Mouse (Mus musculus) macrophage (primary cell): ENCODE measurements around the gene Mta1. TPM values are rescaled to one million over a fixed set of nuclear protein-coding genes. Genes with fewer than 3 reads are reported as not detected.

ENCODE experiments used
- H3K27ac ChIP-seq: fragments of 350-480 bp; formaldehyde crosslinking; 2 replicates; pipeline ENCODE4 v1.9.0; 2021
- H3K36me3 ChIP-seq: fragments of 350-480 bp; formaldehyde crosslinking; 2 replicates; pipeline ENCODE4 v1.9.0; 2021; ENCODE audit errors: inconsistent target
- H3K4me3 ChIP-seq: fragments of 350-480 bp; formaldehyde crosslinking; 2 replicates; pipeline ENCODE4 v1.9.0; 2021; ENCODE audit errors: inconsistent target
- H3K79me2 ChIP-seq: fragments of 350-480 bp; formaldehyde crosslinking; 2 replicates; pipeline ENCODE4 v1.9.0; 2021; ENCODE audit errors: inconsistent target
- WGBS: methylation state at CpG from one replicate; pipeline ENCODE4 v1.1.7; 2026; ENCODE audit warnings: inconsistent platforms; ENCODE audit not compliant: missing documents; 5-methylcytosine and 5-hydroxymethylcytosine counted together
- polyA plus RNA-seq: library from polyadenylated mRNA; stranded (reverse); fragments of 250-400 nt; gene quantifications from 3 replicates; pipeline ENCODE4 v1.2.4, GENCODE M21; 2018; ENCODE audit warnings: inconsistent platforms
- total RNA-seq, 78 experiments: library from RNA; depleted of rRNA; stranded (reverse); fragments of 250-400 nt; gene quantifications; 1 replicate in 9 of 78; 2 replicates in 24 of 78; 3 replicates in 43 of 78; 4 replicates in 2 of 78; pipeline ENCODE4 v1.2.4; 2018; ENCODE audit warnings: inconsistent platforms in 56 of 78

Mta1 gene
- 10 to 100 TPM; 15.2 to 70.7 (median 40.0) TPM for total RNA-seq (2018; cell fraction: chromatin; rRNA removed)
- total RNA-seq (2018; cell fraction: cytosol; rRNA removed): 10 to 100 TPM; 20.9 to 30.7 (median 24.2) TPM
- 10 to 100 TPM; 14.0 to 47.5 (median 24.4) TPM for total RNA-seq (2018; cell fraction: nucleus; rRNA removed)
- polyA plus RNA-seq: 18.9 to 28.3 TPM (median 24.5 TPM) in 3 replicates

DNA sequence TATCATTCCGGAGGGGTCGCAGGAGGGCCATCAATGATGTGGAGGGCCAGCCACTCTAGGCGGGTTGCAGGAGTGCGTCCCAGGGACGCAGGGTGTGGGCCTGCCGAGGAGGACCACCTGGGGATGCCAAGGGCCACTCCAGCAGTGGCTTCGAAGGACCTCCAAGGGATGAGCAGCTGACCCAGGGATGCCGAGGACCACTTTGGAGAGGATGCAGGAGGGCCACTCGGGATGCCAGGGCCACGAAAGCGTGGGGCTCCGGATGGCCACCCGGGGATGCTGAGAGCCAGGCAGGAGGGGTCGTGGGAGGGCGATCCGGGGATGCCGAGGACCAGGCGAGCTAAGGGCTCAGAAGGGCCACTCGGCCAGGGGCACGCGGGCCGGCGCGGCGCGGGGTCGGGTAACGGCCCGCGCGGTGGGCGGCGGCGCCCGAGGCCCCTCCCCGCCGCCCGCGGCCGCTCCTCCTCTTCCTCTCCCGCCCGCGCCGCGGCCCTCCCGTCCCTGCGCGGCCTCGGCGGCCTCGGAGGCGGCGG, at the start of gene Mta1:
TSS of gene Mta1 (plus strand) at position 530 of the 533 bp plus-strand sequence.
- 7% methylated on average over 33 of the region's 53 CpGs for WGBS
- Histone ChIP-seq H3K4me3 (peak within 1 kb of the TSS; percentile 29), H3K79me2 (peaks cover 31% of the 10 kb centered on the region), H3K27ac (no peak within 1 kb of the TSS), H3K36me3 (no peaks in the 10 kb centered on the region)

DNA sequence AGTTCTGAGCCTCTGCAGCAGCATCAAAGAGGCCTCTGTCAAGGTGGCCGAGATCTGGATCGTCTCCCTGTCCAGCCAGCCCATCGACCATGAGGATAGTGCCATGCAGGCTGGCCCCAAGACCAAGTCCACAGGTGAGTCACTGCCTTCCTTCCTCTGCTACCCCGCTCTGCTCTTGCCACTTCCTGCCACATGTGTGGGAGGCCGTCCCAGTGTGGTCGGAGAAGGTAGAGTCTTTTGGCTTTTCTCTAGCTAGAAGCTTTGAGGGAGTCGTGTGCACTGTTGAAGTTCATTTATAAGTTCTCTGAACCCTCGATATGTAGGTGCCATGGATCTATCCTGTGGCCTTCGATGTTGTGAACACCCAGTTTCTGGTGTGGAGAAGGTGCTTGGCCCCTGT, 48.2 kb upstream of the Mta1 start:
- 28% methylated on average over 9 of the region's 9 CpGs for WGBS
- Histone ChIP-seq H3K4me3 (no peak overlapping the region), H3K79me2 (peaks cover 6% of the 10 kb centered on the region; the same call in 1 of the 2 replicates), H3K36me3 (peaks cover 96% of the 10 kb centered on the region), H3K27ac (no peak overlapping the region)

DNA sequence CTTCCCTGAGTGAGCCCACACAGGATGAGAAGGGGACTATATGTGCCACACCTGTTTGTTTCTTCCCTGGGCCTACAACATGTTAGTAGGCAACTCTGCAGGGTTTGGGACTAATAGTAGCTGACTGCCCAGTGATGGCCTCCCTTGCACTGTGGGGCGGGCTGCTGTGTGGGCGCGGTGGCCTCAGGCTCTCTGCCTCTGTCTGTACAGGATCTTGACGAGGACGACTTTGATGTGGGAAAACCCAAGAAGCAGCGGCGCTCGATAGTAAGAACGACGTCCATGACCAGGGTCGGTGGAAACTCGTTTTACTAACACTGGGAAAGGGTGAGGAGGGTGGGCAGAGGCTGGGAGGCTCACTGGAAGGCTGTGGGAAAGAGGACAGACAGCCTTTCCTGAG, 47.4 kb upstream of the Mta1 start:
- no peaks in the 10 kb centered on the region for H3K79me2 ChIP-seq
- WGBS: 96% methylated on average over 12 of the region's 12 CpGs
- H3K27ac ChIP-seq: no peak overlapping the region
- no peak overlapping the region for H3K4me3 ChIP-seq
- peaks cover 98% of the 10 kb centered on the region for H3K36me3 ChIP-seq

DNA sequence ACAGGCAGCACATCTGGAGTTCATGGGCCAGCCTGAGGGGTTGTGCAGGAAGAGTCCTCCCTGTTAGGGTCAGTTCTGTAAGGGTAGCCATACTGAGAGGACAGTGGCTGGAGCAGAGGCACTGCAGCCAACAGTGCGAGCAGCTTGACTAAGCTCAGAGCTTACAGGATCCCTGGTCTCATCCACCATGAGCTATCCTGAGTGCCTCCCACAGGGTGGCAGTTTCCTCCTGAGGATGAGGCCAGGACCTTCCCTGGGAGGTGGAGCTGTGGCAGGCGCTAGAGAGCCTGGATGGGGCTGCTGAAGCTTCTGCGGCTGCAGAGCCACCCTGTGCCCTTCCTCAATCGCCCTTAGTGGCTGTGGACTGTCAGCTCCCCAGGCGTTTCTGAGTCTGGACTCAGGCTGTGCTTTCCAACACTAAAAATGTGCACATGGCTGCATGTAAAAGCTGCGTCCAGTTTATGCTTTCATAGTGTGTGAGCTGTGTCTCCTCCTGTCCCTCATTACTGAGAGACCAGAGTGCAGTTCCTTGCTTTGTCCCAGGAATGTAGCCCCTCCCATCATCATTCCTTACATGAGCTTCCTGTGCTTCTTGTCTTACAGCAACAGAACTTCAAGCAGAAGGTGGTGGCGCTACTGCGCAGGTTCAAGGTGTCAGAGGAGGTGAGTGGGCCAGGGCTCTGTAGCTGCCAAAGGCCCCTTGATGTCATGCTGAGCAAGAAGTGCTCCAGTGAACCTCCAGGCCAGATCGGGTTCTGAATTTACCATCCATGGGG, 46.3 kb upstream of the Mta1 start:
- Histone ChIP-seq H3K4me3 (no peak overlapping the region), H3K27ac (no peak overlapping the region), H3K79me2 (no peaks in the 10 kb centered on the region), H3K36me3 (peaks cover 98% of the 10 kb centered on the region)
- 92% methylated on average over 9 of the region's 9 CpGs for WGBS

GRCm38 (mm10) chr12:113056089-113056488, 42.0 kb upstream of the Mta1 start:
- H3K36me3 ChIP-seq: peaks cover 99% of the 10 kb centered on the region
- WGBS: 90% methylated on average over 8 of the region's 8 CpGs
- no peak overlapping the region for H3K27ac ChIP-seq
- H3K79me2 ChIP-seq: no peaks in the 10 kb centered on the region
- no peak overlapping the region for H3K4me3 ChIP-seq

GRCm38 (mm10) chr12:113060178-113060577, 37.9 kb upstream of the Mta1 start:
- Histone ChIP-seq H3K27ac (no peak overlapping the region), H3K4me3 (no peak overlapping the region), H3K79me2 (no peaks in the 10 kb centered on the region), H3K36me3 (peaks cover 99% of the 10 kb centered on the region)
- 73% methylated on average over 5 of the region's 5 CpGs for WGBS

- Histone ChIP-seq H3K79me2 (no peaks in the 10 kb centered on the region), H3K4me3 (no peak overlapping the region), H3K36me3 (peaks cover 99% of the 10 kb centered on the region), H3K27ac (no peak overlapping the region)
- 95% methylated on average over 9 of the region's 9 CpGs for WGBS
These were observed 36.5 kb upstream of the Mta1 start for GRCm38 (mm10) chr12:113061606-113062005.

DNA sequence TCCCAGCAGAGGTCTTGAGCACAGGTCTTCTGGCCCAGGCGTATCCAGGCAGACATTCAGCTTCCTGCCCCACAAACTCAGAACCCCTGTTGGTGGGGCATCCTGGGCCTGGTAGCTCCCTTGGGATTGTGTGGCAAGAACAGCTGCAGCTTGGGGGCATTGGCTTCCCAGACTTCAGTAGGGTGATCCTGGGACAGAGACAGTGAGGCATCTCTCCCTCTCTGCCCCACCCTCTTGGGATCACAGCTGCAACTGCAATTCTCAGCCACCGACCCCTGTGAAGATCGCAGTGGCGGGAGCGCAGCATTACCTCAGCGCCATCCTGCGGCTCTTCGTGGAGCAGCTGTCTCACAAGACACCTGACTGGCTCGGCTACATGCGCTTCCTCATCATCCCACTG, 35.9 kb upstream of the Mta1 start:
- 95% methylated on average over 9 of the region's 10 CpGs for WGBS
- H3K27ac ChIP-seq: no peak overlapping the region
- H3K79me2 ChIP-seq: no peaks in the 10 kb centered on the region
- no peak overlapping the region for H3K4me3 ChIP-seq
- H3K36me3 ChIP-seq: peaks cover 99% of the 10 kb centered on the region

- Histone ChIP-seq H3K4me3 (no peak overlapping the region), H3K79me2 (no peaks in the 10 kb centered on the region), H3K36me3 (peaks cover 99% of the 10 kb centered on the region), H3K27ac (no peak overlapping the region)
- 96% methylated on average over 7 of the region's 7 CpGs for WGBS
These were observed 34.4 kb upstream of the Mta1 start for GRCm38 (mm10) chr12:113063700-113064099.

DNA sequence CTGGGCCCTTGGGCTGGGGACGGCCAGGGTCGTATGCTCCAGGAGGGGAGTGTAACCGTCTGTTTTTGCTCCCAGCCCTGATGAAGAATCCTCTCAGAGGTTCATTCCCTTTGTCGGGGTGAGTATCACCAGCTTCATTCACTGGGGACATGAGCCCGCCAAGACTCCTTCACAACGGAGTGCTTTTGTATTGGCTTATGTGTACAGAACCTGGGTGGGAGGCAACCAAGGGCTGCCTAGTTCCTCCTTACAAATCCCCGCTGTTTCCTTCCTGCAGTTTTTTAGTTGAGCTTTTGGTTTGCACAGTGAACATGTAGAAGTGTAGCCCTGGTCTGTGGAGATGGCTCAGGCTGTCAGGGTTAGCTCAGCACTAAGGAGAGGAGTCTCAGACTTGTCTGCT, 30.1 kb upstream of the Mta1 start:
- Histone ChIP-seq H3K4me3 (no peak overlapping the region), H3K79me2 (no peaks in the 10 kb centered on the region), H3K27ac (no peak overlapping the region), H3K36me3 (peaks cover 90% of the 10 kb centered on the region)
- WGBS: 42% methylated on average over 6 of the region's 7 CpGs

GRCm38 (mm10) chr12:113069389-113069788, 28.7 kb upstream of the Mta1 start:
- Histone ChIP-seq H3K4me3 (no peak overlapping the region), H3K36me3 (peaks cover 76% of the 10 kb centered on the region), H3K27ac (no peak overlapping the region), H3K79me2 (no peaks in the 10 kb centered on the region)
- WGBS: 88% methylated on average over 6 of the region's 6 CpGs

GRCm38 (mm10) chr12:113071321-113071720, 26.8 kb upstream of the Mta1 start:
- Histone ChIP-seq H3K79me2 (no peaks in the 10 kb centered on the region), H3K27ac (no peak overlapping the region), H3K36me3 (peaks cover 56% of the 10 kb centered on the region), H3K4me3 (no peak overlapping the region)
- 91% methylated on average over 6 of the region's 6 CpGs for WGBS

DNA sequence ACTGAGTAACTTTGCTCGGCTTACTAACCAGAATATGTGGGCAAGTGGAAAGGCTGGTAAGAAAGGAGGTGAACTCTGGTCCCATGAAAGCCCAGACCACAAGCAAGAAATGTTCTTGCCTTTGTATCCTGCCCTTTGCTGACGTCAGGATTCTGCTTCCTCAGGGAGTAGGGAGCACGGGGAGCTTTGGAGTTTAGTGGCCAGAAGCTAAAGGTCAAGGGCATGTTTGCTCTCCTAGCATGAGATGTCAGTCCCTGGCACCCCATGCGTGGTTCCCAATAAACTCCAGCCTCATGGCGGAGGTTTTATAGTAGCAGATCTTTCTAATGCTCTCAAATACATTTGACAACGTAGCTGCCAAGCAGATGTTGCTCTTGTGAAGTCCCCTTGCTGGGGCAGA, 26.3 kb upstream of the Mta1 start:
- WGBS: 93% methylated on average over 6 of the region's 6 CpGs
- Histone ChIP-seq H3K79me2 (no peaks in the 10 kb centered on the region), H3K27ac (no peak overlapping the region), H3K36me3 (peaks cover 51% of the 10 kb centered on the region), H3K4me3 (no peak overlapping the region)

DNA sequence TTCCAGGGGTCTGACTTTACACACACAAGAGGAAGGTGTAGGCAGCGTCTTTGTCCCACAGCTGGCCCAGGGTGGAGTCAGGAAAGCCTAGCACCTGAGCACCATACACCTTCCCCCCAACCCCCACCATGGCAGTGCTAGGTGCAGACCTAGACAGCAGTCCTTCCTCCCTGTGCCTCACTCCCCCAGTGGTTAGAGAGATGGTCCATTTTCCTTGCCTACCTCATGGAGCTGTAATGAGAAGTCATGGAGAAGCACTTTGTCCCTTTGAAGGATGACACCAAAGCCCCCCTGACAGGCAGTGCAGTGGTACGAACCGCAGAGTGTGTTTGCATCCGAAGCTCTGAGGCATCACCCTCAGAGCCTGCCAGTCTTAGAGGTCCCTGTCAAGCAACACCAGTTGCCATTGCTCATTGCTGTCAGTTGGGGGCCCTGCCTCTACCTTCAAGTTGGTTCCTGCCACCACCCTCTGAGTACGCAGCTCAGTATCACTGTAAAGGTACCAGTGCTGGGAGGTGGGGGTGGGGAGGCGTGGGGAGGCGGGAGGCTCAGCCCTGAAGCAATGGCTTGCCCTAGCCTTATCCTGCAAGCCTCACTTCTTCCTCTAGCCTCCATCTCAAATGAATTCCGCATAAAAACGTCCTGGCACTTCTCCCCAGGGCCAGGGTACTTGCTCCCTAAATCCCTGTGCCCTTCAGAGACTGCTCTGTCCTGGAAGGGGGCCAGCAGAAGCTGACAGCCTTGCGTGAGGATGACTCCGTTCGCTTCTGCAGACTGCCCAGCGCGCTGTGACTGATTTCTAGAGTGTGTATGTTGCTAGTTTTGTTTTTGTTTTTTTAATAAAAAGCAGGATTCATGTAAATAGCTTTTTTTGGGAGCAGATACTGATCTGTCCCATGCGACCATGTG, 24.4 kb upstream of the Mta1 start:
- peaks cover 33% of the 10 kb centered on the region for H3K36me3 ChIP-seq
- 19% methylated on average over 14 of the region's 15 CpGs for WGBS
- 0 out of 2 replicates have a peak overlapping the region, but pooled peaks have one; percentile 10 for H3K27ac ChIP-seq
- H3K79me2 ChIP-seq: no peaks in the 10 kb centered on the region
- H3K4me3 ChIP-seq: peak overlapping the region; percentile 50; the same call in 1 of the 2 replicates
